ENCODE assay signal across 24 mouse cellular contexts in the genomic region with DNA sequence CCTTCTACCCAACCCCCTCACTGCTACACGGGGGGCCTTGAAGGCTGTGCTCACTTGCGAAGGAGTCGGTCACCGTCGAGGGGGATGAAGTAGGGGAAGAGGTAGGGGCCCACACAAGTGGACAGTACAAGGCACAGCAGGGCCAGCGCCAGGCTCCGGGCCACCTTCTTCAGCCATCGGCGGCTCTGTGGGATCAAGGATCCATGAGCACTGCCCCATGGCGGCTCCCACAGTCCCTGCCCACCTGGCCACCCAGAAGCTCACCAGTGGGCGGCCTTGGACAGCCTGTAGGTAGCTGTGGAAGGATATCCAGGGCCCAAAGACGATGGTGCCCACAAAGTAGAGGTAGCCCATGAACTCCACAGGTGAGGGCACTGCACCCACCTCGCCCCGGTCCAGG.
"Had no signal": no experiment of that assay in that cellular context is flagged by ENCODE, and none has a peak within 500 bp of the region (broad histone marks: within the 10 kb centered on the region; RNA-seq: fewer than 3 reads in every experiment).

No protein-coding gene starts in this region.

- DNase-seq: kidney, postnatal 10 days; kidney, postnatal 36 days; layer of hippocampus, adult 9-11 months; liver; lung, adult 18-20 months; lung, postnatal 10 days; lung, postnatal 36 days; retina, postnatal 1 day; right cerebral cortex, postnatal 25 days; spleen, adult 18-20 months; thymus, adult 18-20 months; thymus, postnatal 36 days had no signal

- H3K27ac ChIP-seq: kidney, embryonic 15.5 days; limb, embryonic 10.5 days; limb, embryonic 13.5 days; liver, embryonic 12.5 days; liver, embryonic 15.5 days; lung, embryonic 15.5 days; midbrain, embryonic 10.5 days; midbrain, embryonic 13.5 days; neural tube, embryonic 13.5 days had no signal

- H3K9ac ChIP-seq: kidney, embryonic 15.5 days; limb, embryonic 13.5 days; liver, embryonic 12.5 days; liver, embryonic 15.5 days; lung, embryonic 15.5 days; midbrain, embryonic 13.5 days; neural tube, embryonic 13.5 days had no signal

- H3K9me3 ChIP-seq: kidney, embryonic 15.5 days; limb, embryonic 10.5 days; limb, embryonic 13.5 days; liver, embryonic 12.5 days; liver, embryonic 15.5 days; lung, embryonic 15.5 days; midbrain, embryonic 13.5 days; neural tube, embryonic 13.5 days had no signal

- H3K4me3 ChIP-seq: kidney, embryonic 15.5 days; limb, embryonic 10.5 days; limb, embryonic 13.5 days; liver, embryonic 12.5 days; liver, embryonic 15.5 days; lung, embryonic 15.5 days; megakaryocyte, embryonic 14.5 days; midbrain, embryonic 10.5 days; midbrain, embryonic 13.5 days; myocyte; neural tube, embryonic 13.5 days had no signal

- H3K4me2 ChIP-seq: kidney, embryonic 15.5 days; limb, embryonic 13.5 days; liver, embryonic 12.5 days; liver, embryonic 15.5 days; lung, embryonic 15.5 days; midbrain, embryonic 13.5 days; neural tube, embryonic 13.5 days had no signal

- H3K27me3 ChIP-seq: kidney, embryonic 15.5 days; limb, embryonic 13.5 days; lung, embryonic 15.5 days; midbrain, embryonic 13.5 days; neural tube, embryonic 13.5 days had no signal

- ATAC-seq: liver, embryonic 12.5 days; midbrain, embryonic 13.5 days; midbrain, embryonic 16.5 days had no signal

- H3K36me3 ChIP-seq: kidney, embryonic 15.5 days; limb, embryonic 10.5 days; limb, embryonic 13.5 days; liver, embryonic 12.5 days; liver, embryonic 15.5 days; lung, embryonic 15.5 days had no signal

- H3K4me1 ChIP-seq: kidney, embryonic 15.5 days; midbrain, embryonic 13.5 days had no signal
